Mouse (Mus musculus): ENCODE measurements at regions not wholly inside any gene's neighbourhood (a gene's known extent, or its start where the extent isn't known, plus 50 kb on each side); places are given as distances from the start of the nearest gene placed in this dataset.

- Histone ChIP-seq H3K4me3 (ENCODE audit: low read depth, low read length) (no peak overlapping the region), H3K4me2 (replicated peaks; ENCODE audit: low read depth, low read length) (no peak overlapping the region), H3K4me1 (ENCODE audit: control insufficient read depth, insufficient read depth, low read length) (no peaks in the 10 kb centered on the region), H3K27me3 (ENCODE audit: control insufficient read depth, insufficient read depth, low read length) (no peaks in the 10 kb centered on the region), H3K9me3 (ENCODE audit: control insufficient read depth, low read depth, low read length) (no peaks in the 10 kb centered on the region), H3K27ac (ENCODE audit: low read length) (no peak overlapping the region), H3K9ac (replicated peaks; ENCODE audit: low read depth, low read length) (no peak overlapping the region), H3K36me3 (ENCODE audit: control insufficient read depth, insufficient read depth, low read length) (no peaks in the 10 kb centered on the region)
- 64% methylated on average over 3 of the region's 3 CpGs for WGBS
- no peak for ATAC-seq (ENCODE audit: insufficient number of reproducible peaks, insufficient read depth, low FRiP score, low read depth)
Observed at GRCm38 (mm10) chrX:161487691-161488090, 200.4 kb downstream of the Gm15262 start.

DNA sequence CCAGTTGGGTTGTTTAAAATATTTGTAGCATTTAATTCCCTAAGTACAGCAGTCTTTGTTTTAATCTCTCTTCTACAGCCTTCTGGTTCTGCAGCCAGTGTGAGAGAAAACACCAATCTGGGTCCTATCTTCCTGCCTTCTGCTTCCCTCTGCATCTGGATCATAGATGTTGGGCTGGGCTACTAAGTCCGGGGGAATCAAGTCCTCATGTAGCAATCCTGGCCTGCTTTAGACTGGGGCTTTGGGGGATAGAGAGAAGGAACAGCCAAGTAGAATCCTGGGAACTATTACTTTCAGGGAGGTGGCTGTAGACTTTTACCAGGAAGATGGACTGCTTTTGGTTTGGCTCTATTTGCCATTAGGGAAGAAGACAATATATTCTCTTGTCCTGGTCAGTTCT lies 205.5 kb upstream of the Rai2 start:
- WGBS = 73% methylated on average over 1 of the region's 1 CpGs
- Histone ChIP-seq H3K9ac (replicated peaks; ENCODE audit: low read depth, low read length) (no peak overlapping the region), H3K4me1 (ENCODE audit: control insufficient read depth, insufficient read depth, low read length) (no peaks in the 10 kb centered on the region), H3K9me3 (ENCODE audit: control insufficient read depth, low read depth, low read length) (no peaks in the 10 kb centered on the region), H3K4me2 (replicated peaks; ENCODE audit: low read depth, low read length) (no peak overlapping the region), H3K27ac (ENCODE audit: low read length) (0 out of 2 replicates have a peak overlapping the region, but pooled peaks have one; percentile 27), H3K36me3 (ENCODE audit: control insufficient read depth, insufficient read depth, low read length) (no peaks in the 10 kb centered on the region), H3K4me3 (ENCODE audit: low read depth, low read length) (no peak overlapping the region), H3K27me3 (ENCODE audit: control insufficient read depth, insufficient read depth, low read length) (no peaks in the 10 kb centered on the region)
- no peak for ATAC-seq (ENCODE audit: insufficient number of reproducible peaks, insufficient read depth, low FRiP score, low read depth)

- Histone ChIP-seq H3K4me1 (ENCODE audit: control insufficient read depth, insufficient read depth, low read length) (no peaks in the 10 kb centered on the region), H3K4me3 (ENCODE audit: low read depth, low read length) (no peak overlapping the region), H3K27me3 (ENCODE audit: control insufficient read depth, insufficient read depth, low read length) (no peaks in the 10 kb centered on the region), H3K36me3 (ENCODE audit: control insufficient read depth, insufficient read depth, low read length) (no peaks in the 10 kb centered on the region), H3K9me3 (ENCODE audit: control insufficient read depth, low read depth, low read length) (no peaks in the 10 kb centered on the region), H3K4me2 (replicated peaks; ENCODE audit: low read depth, low read length) (no peak overlapping the region), H3K27ac (ENCODE audit: low read length) (no peak overlapping the region), H3K9ac (replicated peaks; ENCODE audit: low read depth, low read length) (no peak overlapping the region)
- 76% methylated on average over 3 of the region's 3 CpGs for WGBS
- no peak for ATAC-seq (ENCODE audit: insufficient number of reproducible peaks, insufficient read depth, low FRiP score, low read depth)
Observed at GRCm38 (mm10) chrX:161523432-161524256, 193.2 kb upstream of the Rai2 start.

- no peak overlapping the region for H3K4me2 ChIP-seq (replicated peaks; ENCODE audit: low read depth, low read length)
- ATAC-seq (ENCODE audit: insufficient number of reproducible peaks, insufficient read depth, low FRiP score, low read depth) = no peak
- H3K9me3 ChIP-seq (ENCODE audit: control insufficient read depth, low read depth, low read length) = no peaks in the 10 kb centered on the region
- no peak overlapping the region for H3K9ac ChIP-seq (replicated peaks; ENCODE audit: low read depth, low read length)
- H3K27ac ChIP-seq (ENCODE audit: low read length) = no peak overlapping the region
- no peaks in the 10 kb centered on the region for H3K4me1 ChIP-seq (ENCODE audit: control insufficient read depth, insufficient read depth, low read length)
- H3K27me3 ChIP-seq (ENCODE audit: control insufficient read depth, insufficient read depth, low read length) = no peaks in the 10 kb centered on the region
- H3K4me3 ChIP-seq (ENCODE audit: low read depth, low read length) = no peak overlapping the region
- no peaks in the 10 kb centered on the region for H3K36me3 ChIP-seq (ENCODE audit: control insufficient read depth, insufficient read depth, low read length)
- WGBS = 76% methylated on average over 3 of the region's 3 CpGs
Observed at GRCm38 (mm10) chrX:161524257-161524646, 192.6 kb upstream of the Rai2 start.

DNA sequence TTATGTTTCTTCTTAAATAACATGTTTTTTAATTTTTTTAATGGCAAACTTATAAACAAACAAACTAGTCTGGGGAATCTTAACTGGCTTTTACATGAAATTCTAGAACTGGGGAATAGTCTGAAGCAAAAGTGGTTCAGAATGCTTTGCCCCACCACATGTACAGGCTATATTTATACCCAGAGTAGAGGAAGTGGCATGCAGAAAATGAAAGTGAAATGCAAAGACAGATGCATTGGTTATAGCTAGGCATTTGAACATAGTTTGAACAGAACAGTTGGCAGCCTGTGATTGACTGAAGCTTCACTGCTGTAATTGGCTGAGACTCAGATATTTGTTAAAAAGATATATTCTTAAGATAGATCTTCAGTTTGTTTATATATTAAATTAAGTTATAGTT lies 179.6 kb upstream of the Rai2 start:
- ATAC-seq (ENCODE audit: insufficient number of reproducible peaks, insufficient read depth, low FRiP score, low read depth) = no peak
- Histone ChIP-seq H3K9me3 (ENCODE audit: control insufficient read depth, low read depth, low read length) (no peaks in the 10 kb centered on the region), H3K27me3 (ENCODE audit: control insufficient read depth, insufficient read depth, low read length) (no peaks in the 10 kb centered on the region), H3K4me2 (replicated peaks; ENCODE audit: low read depth, low read length) (no peak overlapping the region), H3K4me3 (ENCODE audit: low read depth, low read length) (no peak overlapping the region), H3K36me3 (ENCODE audit: control insufficient read depth, insufficient read depth, low read length) (no peaks in the 10 kb centered on the region), H3K9ac (replicated peaks; ENCODE audit: low read depth, low read length) (no peak overlapping the region), H3K27ac (ENCODE audit: low read length) (no peak overlapping the region), H3K4me1 (ENCODE audit: control insufficient read depth, insufficient read depth, low read length) (no peaks in the 10 kb centered on the region)

- Histone ChIP-seq H3K4me2 (replicated peaks; ENCODE audit: low read depth, low read length) (no peak overlapping the region), H3K27me3 (ENCODE audit: control insufficient read depth, insufficient read depth, low read length) (no peaks in the 10 kb centered on the region), H3K4me3 (ENCODE audit: low read depth, low read length) (no peak overlapping the region), H3K36me3 (ENCODE audit: control insufficient read depth, insufficient read depth, low read length) (no peaks in the 10 kb centered on the region), H3K4me1 (ENCODE audit: control insufficient read depth, insufficient read depth, low read length) (no peaks in the 10 kb centered on the region), H3K9me3 (ENCODE audit: control insufficient read depth, low read depth, low read length) (no peaks in the 10 kb centered on the region), H3K27ac (ENCODE audit: low read length) (no peak overlapping the region), H3K9ac (replicated peaks; ENCODE audit: low read depth, low read length) (no peak overlapping the region)
- ATAC-seq (ENCODE audit: insufficient number of reproducible peaks, insufficient read depth, low FRiP score, low read depth) = no peak
- WGBS = 48% methylated on average over 5 of the region's 5 CpGs
Observed at GRCm38 (mm10) chrX:161556896-161557295, 160.0 kb upstream of the Rai2 start.

DNA sequence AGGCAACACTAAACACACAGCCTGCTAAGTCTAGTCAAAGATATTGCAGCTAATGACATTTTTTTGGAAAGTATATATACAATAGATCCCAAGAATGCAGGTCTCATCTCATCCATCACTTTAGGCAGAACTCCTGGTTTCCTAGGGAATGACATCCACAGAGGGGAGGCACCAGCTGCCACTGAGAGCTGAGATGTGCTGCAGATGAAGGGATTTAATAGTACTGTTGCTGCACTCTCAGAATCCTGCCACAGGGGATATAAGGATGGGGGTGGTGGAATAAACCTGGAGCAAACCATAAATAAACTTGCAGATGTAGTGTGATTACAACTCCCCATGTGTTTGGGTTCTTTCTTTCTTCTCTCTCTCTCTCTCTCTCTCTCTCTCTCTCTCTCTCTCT lies 158.4 kb upstream of the Rai2 start:
- H3K9me3 ChIP-seq (ENCODE audit: control insufficient read depth, low read depth, low read length) = no peaks in the 10 kb centered on the region
- H3K4me2 ChIP-seq (replicated peaks; ENCODE audit: low read depth, low read length) = no peak overlapping the region
- no peaks in the 10 kb centered on the region for H3K27me3 ChIP-seq (ENCODE audit: control insufficient read depth, insufficient read depth, low read length)
- no peaks in the 10 kb centered on the region for H3K36me3 ChIP-seq (ENCODE audit: control insufficient read depth, insufficient read depth, low read length)
- H3K27ac ChIP-seq (ENCODE audit: low read length) = no peak overlapping the region
- H3K4me1 ChIP-seq (ENCODE audit: control insufficient read depth, insufficient read depth, low read length) = no peaks in the 10 kb centered on the region
- no peak overlapping the region for H3K9ac ChIP-seq (replicated peaks; ENCODE audit: low read depth, low read length)
- no peak overlapping the region for H3K4me3 ChIP-seq (ENCODE audit: low read depth, low read length)
- ATAC-seq (ENCODE audit: insufficient number of reproducible peaks, insufficient read depth, low FRiP score, low read depth) = no peak

GRCm38 (mm10) chrX:161566435-161566834 lies 150.4 kb upstream of the Rai2 start:
- Histone ChIP-seq H3K27me3 (ENCODE audit: control insufficient read depth, insufficient read depth, low read length) (0 out of 2 replicates have a peak, but pooled peaks cover under 1% of the 10 kb centered on the region), H3K36me3 (ENCODE audit: control insufficient read depth, insufficient read depth, low read length) (no peaks in the 10 kb centered on the region), H3K27ac (ENCODE audit: low read length) (no peak overlapping the region), H3K9me3 (ENCODE audit: control insufficient read depth, low read depth, low read length) (no peaks in the 10 kb centered on the region), H3K4me3 (ENCODE audit: low read depth, low read length) (no peak overlapping the region), H3K4me1 (ENCODE audit: control insufficient read depth, insufficient read depth, low read length) (no peaks in the 10 kb centered on the region), H3K4me2 (replicated peaks; ENCODE audit: low read depth, low read length) (no peak overlapping the region), H3K9ac (replicated peaks; ENCODE audit: low read depth, low read length) (no peak overlapping the region)
- 86% methylated on average over 4 of the region's 4 CpGs for WGBS
- ATAC-seq (ENCODE audit: insufficient number of reproducible peaks, insufficient read depth, low FRiP score, low read depth) = no peak

All from stomach, embryonic 14.5 days (tissue).